Mouse (Mus musculus) bone marrow, adult 2 months (tissue): ENCODE results near the gene Mecom. TPM values are rescaled to one million over a fixed set of nuclear protein-coding genes. Genes with fewer than 3 reads are reported as not detected.

ENCODE experiments used
- H3K27ac ChIP-seq: fragments of 200-500 bp; 2 replicates; pipeline ENCODE4 v1.5.1; 2012; ENCODE audit warnings: low read depth, mild to moderate bottlenecking, control low read depth, inconsistent platforms, low read length; ENCODE audit not compliant: control insufficient read depth, poor library complexity, insufficient read depth
- H3K4me1 ChIP-seq: fragments of 200-500 bp; 2 replicates; pipeline ENCODE4 v1.6.1; 2011; ENCODE audit warnings: low read length; ENCODE audit not compliant: control insufficient read depth, insufficient read depth
- H3K4me3 ChIP-seq: fragments of 200-500 bp; replicated peaks from 2 replicates; pipeline ENCODE3; 2011; ENCODE audit warnings: mild to moderate bottlenecking, low read depth, low read length, control low read depth; ENCODE audit not compliant: control insufficient read depth
- CTCF ChIP-seq: fragments of 200-500 bp; IDR thresholded peaks from 2 replicates; pipeline ENCODE4 v1.5.1; 2011; ENCODE audit warnings: low read length, control low read depth; ENCODE audit not compliant: control insufficient read depth, insufficient read depth
- POLR2A ChIP-seq: fragments of 200-500 bp; IDR thresholded peaks from 2 replicates; pipeline ENCODE4 v1.6.1; 2011; ENCODE audit warnings: low read depth, mild to moderate bottlenecking, control low read depth, low read length, borderline replicate concordance; ENCODE audit not compliant: control insufficient read depth
- WGBS: fragments of 180-500 bp; shearing (Covaris S2); methylation state at CpG from one replicate; pipeline ENCODE4 v1.1.7; 2018; 5-methylcytosine and 5-hydroxymethylcytosine counted together
- polyA plus RNA-seq: library from polyadenylated mRNA; stranded (reverse); fragments of >200 nt; gene quantifications from 2 replicates; pipeline ENCODE4 v1.2.4, GENCODE M21; 2011; ENCODE audit warnings: low replicate concordance; ENCODE audit not compliant: missing spikeins, insufficient read depth, insufficient read length

Mecom gene
- polyA plus RNA-seq, 1 experiment, result 0.70 TPM

- WGBS, result 3% methylated on average over 1 of the region's 1 CpGs
- no peaks in the 10 kb centered on the region for H3K4me1 ChIP-seq
- H3K4me3 ChIP-seq, result no peak overlapping the region
- TF ChIP-seq POLR2A (no peak), CTCF (no peak)
- H3K27ac ChIP-seq, result no peak overlapping the region
Observed at GRCm38 (mm10) chr3:29991523-29991922, 556.3 kb downstream of the Mecom start.

GRCm38 (mm10) chr3:29984431-29984830 is 563.4 kb downstream of the Mecom start:
- H3K4me1 ChIP-seq, result no peaks in the 10 kb centered on the region
- TF ChIP-seq POLR2A (no peak), CTCF (no peak)
- no peak overlapping the region for H3K4me3 ChIP-seq
- no peak overlapping the region for H3K27ac ChIP-seq
- 85% methylated on average over 3 of the region's 3 CpGs for WGBS

- 51% methylated on average over 7 of the region's 7 CpGs for WGBS
Observed at GRCm38 (mm10) chr3:29981259-29981910, 566.4 kb downstream of the Mecom start.

GRCm38 (mm10) chr3:29980531-29980930 is 567.3 kb downstream of the Mecom start:
- no peak overlapping the region for H3K4me3 ChIP-seq
- H3K4me1 ChIP-seq, result no peaks in the 10 kb centered on the region
- TF ChIP-seq POLR2A (no peak), CTCF (no peak)
- WGBS, result 85% methylated on average over 9 of the region's 9 CpGs
- H3K27ac ChIP-seq, result no peak overlapping the region

More at GRCm38 (mm10) chr3:29981259-29981910, 566.4 kb downstream of the Mecom start:
- Histone ChIP-seq H3K4me1 (no peaks in the 10 kb centered on the region), H3K27ac (no peak overlapping the region), H3K4me3 (no peak overlapping the region)
- TF ChIP-seq POLR2A, result no peak
- TF ChIP-seq CTCF, result no peak

- WGBS, result 64% methylated on average over 4 of the region's 4 CpGs
- TF ChIP-seq CTCF, result no peak
- TF ChIP-seq POLR2A, result no peak
- H3K4me3 ChIP-seq, result no peak overlapping the region
- no peaks in the 10 kb centered on the region for H3K4me1 ChIP-seq
- no peak overlapping the region for H3K27ac ChIP-seq
Observed at GRCm38 (mm10) chr3:29976580-29976979, 571.2 kb downstream of the Mecom start.

- TF ChIP-seq POLR2A, result no peak
- TF ChIP-seq CTCF, result no peak
- Histone ChIP-seq H3K4me3 (no peak overlapping the region), H3K27ac (no peak overlapping the region), H3K4me1 (no peaks in the 10 kb centered on the region)
- WGBS, result 80% methylated on average over 11 of the region's 11 CpGs
Observed at GRCm38 (mm10) chr3:29968433-29968949, 579.3 kb downstream of the Mecom start.

GRCm38 (mm10) chr3:29963953-29964352 is 583.9 kb downstream of the Mecom start:
- 84% methylated on average over 7 of the region's 7 CpGs for WGBS

GRCm38 (mm10) chr3:29963447-29963846 is 584.4 kb downstream of the Mecom start:
- WGBS, result 81% methylated on average over 3 of the region's 3 CpGs
- TF ChIP-seq CTCF (no peak), POLR2A (no peak)

More at GRCm38 (mm10) chr3:29963953-29964352, 583.9 kb downstream of the Mecom start:
- Histone ChIP-seq H3K4me1 (no peaks in the 10 kb centered on the region), H3K4me3 (no peak overlapping the region), H3K27ac (no peak overlapping the region)
- no peak for TF ChIP-seq CTCF
- no peak for TF ChIP-seq POLR2A

More at GRCm38 (mm10) chr3:29963447-29963846, 584.4 kb downstream of the Mecom start:
- Histone ChIP-seq H3K4me3 (no peak overlapping the region), H3K27ac (no peak overlapping the region), H3K4me1 (no peaks in the 10 kb centered on the region)
